ENCODE assay signal across 1 mouse cellular context in the genomic region with DNA sequence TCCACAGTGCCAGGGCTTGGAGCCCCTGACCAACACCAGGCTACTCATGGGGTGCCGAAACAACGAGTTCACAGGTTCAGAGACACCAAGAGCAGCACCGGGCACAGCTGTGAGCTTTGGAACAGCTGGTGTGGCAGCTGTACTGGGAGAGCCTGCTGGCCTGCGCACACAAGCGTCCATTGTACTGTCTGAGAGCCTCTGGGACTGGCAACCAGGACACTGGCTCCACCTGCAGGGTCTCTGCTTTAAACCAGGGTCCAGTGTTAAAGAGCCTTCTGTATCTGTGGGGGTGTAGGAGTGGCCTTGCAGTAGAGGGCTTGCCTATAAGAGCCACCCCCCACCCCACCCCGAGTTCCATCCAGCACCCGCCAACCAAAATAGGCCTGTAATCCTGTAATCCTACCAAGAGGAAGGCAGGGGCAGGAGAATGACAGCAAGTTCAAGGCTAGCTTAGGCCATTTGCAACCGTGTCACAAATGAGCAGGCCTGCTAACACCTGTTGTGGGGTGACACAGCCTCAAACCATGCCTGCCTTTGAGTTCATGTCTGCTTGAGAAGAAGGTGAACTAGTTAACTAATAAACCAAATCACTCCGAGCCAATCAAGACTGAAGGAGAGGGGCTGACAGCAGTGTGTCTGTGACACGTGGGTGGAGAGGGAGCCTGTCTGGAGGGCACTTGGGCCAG.
TF ChIP-seq lines count a peak whose summit lies in the region.

No protein-coding gene starts in this region.

TF ChIP-seq in CH12.LX, 34 proteins besides CTCF, POLR2A, EP300 and RAD21 (continued from another document):
- no peak for TF ChIP-seq TCF12 (IDR thresholded peaks at IDR 0.05; ENCODE audit: low read depth, low read length)
